Mouse (Mus musculus) urinary bladder, postnatal 36 days (tissue): Measurements from ENCODE around the gene Gm21083.
"Not testable (repeated sequence)": the region's sequence is repeated elsewhere in the genome, so short reads cannot be mapped to it uniquely, and the experiment has no call there.

Source experiments
- DNase-seq, 2 experiments: peaks; one replicate each; pipeline ENCODE4 v3.0.0; 2022; ENCODE audit warnings: low spot score in 2 of 2, mixed read lengths in 1 of 2

Gene Gm21083

DNA sequence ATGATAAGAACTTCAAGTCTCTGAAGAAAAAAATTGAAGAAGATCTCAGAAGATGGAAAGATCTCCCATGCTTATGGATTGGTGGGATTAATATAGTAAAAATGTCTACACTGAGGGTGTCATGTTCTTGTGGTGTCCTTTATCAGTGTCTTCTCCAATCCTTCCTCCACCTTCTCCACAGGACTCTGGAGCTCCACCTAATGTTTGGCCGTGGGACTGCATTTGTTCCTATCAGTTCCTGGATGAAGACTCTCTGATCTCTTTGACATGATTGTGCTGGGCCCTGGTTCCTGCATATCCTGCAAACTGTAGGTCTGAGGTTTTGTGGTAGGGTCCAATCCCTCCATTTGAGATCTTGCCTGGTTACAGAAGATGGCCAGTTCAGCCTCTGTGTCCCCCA lies 51.0 kb downstream of the Gm21083 start:
- DNase-seq = not testable (repeated sequence)

DNA sequence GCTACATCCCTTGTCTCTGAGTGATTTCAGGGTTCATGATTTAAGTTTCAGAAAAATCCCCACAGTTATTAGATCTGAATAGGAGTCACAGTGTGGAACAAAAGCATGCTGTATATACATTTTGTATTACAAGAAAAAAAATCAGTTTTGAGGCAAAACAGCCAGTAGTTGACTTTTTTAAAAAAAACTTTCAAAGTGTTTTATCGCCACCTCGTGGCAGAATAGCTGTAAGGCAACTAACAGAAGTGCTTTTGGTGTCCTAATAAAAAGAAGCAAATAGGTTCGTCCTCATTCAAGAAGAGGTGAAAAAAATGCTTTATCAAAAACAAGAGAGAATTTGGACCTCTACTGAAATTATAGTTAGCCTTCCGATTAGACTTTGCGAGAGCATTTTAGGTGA lies 52.9 kb downstream of the Gm21083 start:
- DNase-seq = not testable (repeated sequence)
